Mouse (Mus musculus) cerebellum, adult 2 months (tissue): ENCODE data around the gene Nusap1. TPM values are rescaled to one million over a fixed set of nuclear protein-coding genes. Genes with fewer than 3 reads are reported as not detected.
"Not testable (repeated sequence)": the region's sequence is repeated elsewhere in the genome, so short reads cannot be mapped to it uniquely, and the experiment has no call there.

Experiments
- DNase-seq, 2 experiments: peaks; one replicate each; pipeline ENCODE4 v3.0.0; 2021
- H3K27ac ChIP-seq: fragments of 200-500 bp; 2 replicates; pipeline ENCODE4 v1.5.1; 2012; ENCODE audit warnings: low read length, control low read depth, inconsistent platforms; ENCODE audit not compliant: insufficient read depth
- H3K27me3 ChIP-seq: fragments of 200-500 bp; 2 replicates; pipeline ENCODE4 v1.6.1; 2012; ENCODE audit warnings: inconsistent platforms, mild to moderate bottlenecking, low read length, moderate library complexity; ENCODE audit not compliant: control insufficient read depth, insufficient read depth
- H3K4me1 ChIP-seq: fragments of 200-500 bp; 2 replicates; pipeline ENCODE4 v1.6.1; 2011; ENCODE audit warnings: low read length; ENCODE audit not compliant: control insufficient read depth, insufficient read depth
- H3K4me3 ChIP-seq: fragments of 200-500 bp; replicated peaks from 2 replicates; pipeline ENCODE3; 2011; ENCODE audit warnings: mild to moderate bottlenecking, low read depth, low read length, control low read depth; ENCODE audit not compliant: insufficient read depth
- CTCF ChIP-seq: fragments of 200-500 bp; IDR thresholded peaks from 2 replicates; pipeline ENCODE4 v1.5.1; 2011; ENCODE audit warnings: low read depth, mild to moderate bottlenecking, control low read depth, low read length, moderate library complexity, borderline replicate concordance; ENCODE audit not compliant: insufficient read depth
- POLR2A ChIP-seq: fragments of 200-500 bp; IDR thresholded peaks from 2 replicates; pipeline ENCODE4 v1.6.1; 2011; ENCODE audit warnings: low read length, control low read depth, borderline replicate concordance; ENCODE audit not compliant: insufficient read depth
- WGBS: fragments of 180-500 bp; shearing (Covaris S2); methylation state at CpG from one replicate; pipeline ENCODE4 v1.1.7; 2018; 5-methylcytosine and 5-hydroxymethylcytosine counted together
- polyA plus RNA-seq: library from polyadenylated mRNA; depleted of rRNA; stranded (reverse); fragments of >200 nt; gene quantifications from 2 replicates; pipeline ENCODE4 v1.2.3, GENCODE M21; 2012

The Nusap1 gene
- polyA plus RNA-seq, 1 experiment = 0.39 TPM

DNA sequence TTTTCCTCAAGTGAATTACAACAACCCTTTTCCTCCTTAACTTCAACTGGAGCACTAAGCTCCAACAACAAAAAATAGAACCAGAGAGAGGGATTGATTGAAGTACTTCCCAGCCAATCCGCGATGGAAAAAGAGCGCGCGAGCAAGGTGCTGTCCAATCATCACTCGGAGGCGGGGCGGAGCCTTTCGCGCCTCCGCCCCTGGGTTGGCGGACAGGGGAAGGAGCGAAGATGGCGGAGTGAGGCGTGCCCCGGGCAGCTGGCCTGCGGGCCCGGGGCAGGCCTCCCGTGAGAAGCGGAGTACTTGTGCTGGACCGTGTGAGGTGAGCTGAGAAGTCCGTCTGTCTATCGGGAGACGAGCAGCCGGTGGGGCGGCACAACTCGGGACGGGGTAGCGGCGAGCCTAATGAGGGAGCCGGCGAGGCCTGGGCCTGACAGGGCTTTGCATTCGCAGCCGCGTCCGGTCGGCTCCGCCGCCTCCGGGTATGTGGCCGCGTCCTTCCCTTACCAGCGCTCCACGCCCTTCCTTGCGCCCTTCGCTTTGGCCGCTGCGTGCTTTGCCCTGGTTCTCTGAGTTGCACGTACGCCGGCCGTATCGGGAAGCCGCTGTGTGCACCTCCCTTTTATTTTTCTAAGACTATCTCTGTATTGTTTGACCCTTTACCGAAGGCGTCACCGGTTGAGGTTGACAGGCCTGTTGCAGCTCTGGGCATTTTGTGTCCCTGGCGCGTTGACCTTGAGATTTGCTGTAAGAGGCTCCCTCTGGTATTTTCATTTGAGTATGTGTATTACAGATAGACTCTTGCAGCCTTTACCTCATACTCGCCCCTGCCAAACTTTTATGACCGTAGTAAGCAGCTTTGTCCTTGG, 23.8 kb upstream of the Nusap1 start:
- H3K27ac ChIP-seq = peak overlapping the region; percentile 96
- H3K27me3 ChIP-seq = no peaks in the 10 kb centered on the region
- DNase-seq = peak; percentile 98
- no peak for TF ChIP-seq CTCF
- TF ChIP-seq POLR2A = peak; percentile 84; the same call in 1 of the 2 replicates
- H3K4me1 ChIP-seq = peaks cover 16% of the 10 kb centered on the region
- under 1% methylated on average over 60 of the region's 61 CpGs for WGBS
- peak overlapping the region; percentile 94 for H3K4me3 ChIP-seq

DNA sequence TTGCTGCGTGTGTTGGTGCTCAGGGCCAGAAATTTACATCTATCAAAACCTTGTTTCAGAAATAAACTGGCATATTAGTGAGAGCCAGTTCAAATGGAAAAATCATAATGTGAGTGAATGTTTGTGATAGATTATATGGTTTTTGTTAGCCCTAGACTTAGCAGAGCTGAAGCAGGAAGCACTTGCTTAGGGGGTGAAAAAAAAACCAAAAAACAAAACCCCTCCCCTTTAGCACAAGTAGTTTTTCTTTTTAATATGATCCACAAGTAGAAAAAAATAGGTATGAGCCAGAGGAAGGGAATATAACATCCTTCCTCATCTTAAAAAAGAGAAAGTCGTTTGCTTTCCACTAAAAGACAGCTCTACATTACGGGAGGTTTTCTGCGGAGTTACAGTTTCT, 22.8 kb upstream of the Nusap1 start:
- Histone ChIP-seq H3K4me3 (peak overlapping the region; percentile 94), H3K27me3 (no peaks in the 10 kb centered on the region), H3K27ac (no peak overlapping the region), H3K4me1 (peaks cover 16% of the 10 kb centered on the region)
- no peak for DNase-seq
- TF ChIP-seq CTCF = no peak
- TF ChIP-seq POLR2A = no peak
- WGBS = 9% methylated on average over 4 of the region's 4 CpGs

DNA sequence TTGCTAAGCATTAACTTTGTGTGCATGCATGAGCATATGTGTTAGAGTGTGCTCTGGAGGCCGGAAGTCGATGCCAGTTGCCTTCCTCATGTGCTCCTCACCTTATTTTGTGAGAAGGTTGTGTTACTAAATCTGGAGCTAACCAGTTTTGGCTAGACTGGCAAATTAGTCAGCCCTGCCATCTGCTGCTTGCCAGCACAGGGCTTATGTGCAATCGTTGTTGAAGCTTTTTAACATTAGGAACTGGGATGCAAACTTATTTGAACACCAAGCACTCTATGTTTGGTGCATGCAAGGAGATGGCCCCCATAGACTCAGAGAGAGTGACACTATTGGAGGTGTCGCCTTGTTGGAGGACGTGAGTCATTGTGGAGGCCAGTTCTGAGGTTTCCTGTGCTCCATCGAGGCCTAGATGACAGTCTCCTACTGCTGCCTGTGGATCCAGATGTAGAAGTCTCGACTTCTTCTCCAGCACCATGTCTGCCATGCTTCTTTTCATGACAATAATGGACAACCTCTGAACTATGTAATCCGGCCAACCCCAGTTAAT, 21.2 kb upstream of the Nusap1 start:
- no peak for TF ChIP-seq POLR2A
- TF ChIP-seq CTCF = no peak
- peaks cover 20% of the 10 kb centered on the region for H3K4me1 ChIP-seq

DNA sequence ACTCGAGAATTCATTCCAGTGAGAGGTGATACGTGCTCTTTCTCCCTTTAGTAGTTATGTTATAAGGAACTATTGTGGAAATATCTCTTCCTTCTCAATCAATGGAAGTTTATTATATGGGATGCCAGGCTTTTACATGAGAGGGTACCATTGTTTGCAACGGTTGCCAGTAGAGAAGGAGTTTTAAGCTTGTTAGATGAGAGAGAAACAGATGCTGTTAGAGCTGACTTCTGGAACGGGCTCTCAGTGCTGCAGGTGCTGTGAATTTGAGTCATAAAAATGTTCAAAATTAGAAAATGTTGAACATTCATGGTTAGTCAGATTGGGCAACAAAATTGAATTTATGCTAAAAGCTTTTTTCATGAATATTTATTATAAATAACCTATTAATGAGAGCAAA, 17.1 kb upstream of the Nusap1 start:
- WGBS = 68% methylated on average over 4 of the region's 4 CpGs

More for the DNA sequence above, 21.2 kb upstream of the Nusap1 start:
- Histone ChIP-seq H3K4me3 (peak overlapping the region; percentile 45), H3K27ac (peak overlapping the region; percentile 23; the same call in 1 of the 2 replicates), H3K27me3 (no peaks in the 10 kb centered on the region)
- 37% methylated on average over 8 of the region's 8 CpGs for WGBS
- peak; percentile 55 to 75 for DNase-seq

DNA sequence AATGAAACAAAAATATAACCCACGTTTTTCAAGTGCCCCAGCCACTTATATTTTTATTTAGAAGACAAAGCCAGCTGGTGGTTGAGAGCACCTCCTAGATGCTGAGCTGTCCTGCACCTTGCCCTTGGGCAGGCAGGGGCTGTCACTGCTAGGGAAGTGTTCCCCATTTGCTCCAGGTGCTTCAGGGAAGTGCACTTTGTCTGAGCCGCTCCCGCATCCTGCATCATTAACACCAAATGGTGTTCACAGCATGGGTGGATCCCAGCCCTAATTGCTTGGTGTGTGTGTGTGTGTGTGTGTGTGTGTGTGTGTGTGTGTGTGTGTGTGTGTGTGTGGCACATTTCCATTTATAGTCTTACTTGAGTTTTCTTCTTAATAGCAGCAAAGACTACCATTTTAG, 16.5 kb upstream of the Nusap1 start:
- peak; percentile 41 to 43 for DNase-seq
- 20% methylated on average over 3 of the region's 3 CpGs for WGBS
- H3K4me1 ChIP-seq = peaks cover 15% of the 10 kb centered on the region
- H3K4me3 ChIP-seq = peak overlapping the region; percentile 8
- H3K27ac ChIP-seq, H3K27me3 ChIP-seq: not testable (repeated sequence)

More for the DNA sequence above, 17.1 kb upstream of the Nusap1 start:
- no peak overlapping the region for H3K4me3 ChIP-seq
- H3K4me1 ChIP-seq = peaks cover 15% of the 10 kb centered on the region
- TF ChIP-seq CTCF = no peak
- TF ChIP-seq POLR2A = no peak
- DNase-seq = no peak
- H3K27ac ChIP-seq = no peak overlapping the region
- no peaks in the 10 kb centered on the region for H3K27me3 ChIP-seq

DNA sequence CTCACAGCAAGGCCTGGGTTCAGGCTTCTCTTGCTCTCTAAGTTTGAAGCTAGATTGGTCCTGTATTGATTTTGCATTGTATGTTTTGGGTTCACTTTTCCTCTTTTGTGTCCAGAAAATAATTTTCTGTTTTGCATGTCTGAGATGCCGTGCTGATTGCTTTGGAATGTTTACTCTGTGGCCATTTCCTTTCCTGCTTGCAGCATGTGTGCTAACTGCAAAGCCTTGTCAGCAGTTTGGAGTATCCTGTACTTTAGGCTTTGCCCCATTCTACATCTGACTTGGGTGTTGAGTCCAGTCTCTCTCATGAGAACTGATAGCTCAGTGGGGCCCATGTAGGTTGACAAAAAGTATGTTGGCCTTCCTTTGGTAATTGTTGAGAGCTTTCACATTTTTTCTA, 15.6 kb upstream of the Nusap1 start:
- H3K27ac ChIP-seq = no peak overlapping the region
- H3K4me1 ChIP-seq = peaks cover 8% of the 10 kb centered on the region
- H3K4me3 ChIP-seq = no peak overlapping the region
- no peak for TF ChIP-seq CTCF
- no peak for TF ChIP-seq POLR2A
- no peak for DNase-seq
- no peaks in the 10 kb centered on the region for H3K27me3 ChIP-seq
- 43% methylated on average over 1 of the region's 1 CpGs for WGBS

DNA sequence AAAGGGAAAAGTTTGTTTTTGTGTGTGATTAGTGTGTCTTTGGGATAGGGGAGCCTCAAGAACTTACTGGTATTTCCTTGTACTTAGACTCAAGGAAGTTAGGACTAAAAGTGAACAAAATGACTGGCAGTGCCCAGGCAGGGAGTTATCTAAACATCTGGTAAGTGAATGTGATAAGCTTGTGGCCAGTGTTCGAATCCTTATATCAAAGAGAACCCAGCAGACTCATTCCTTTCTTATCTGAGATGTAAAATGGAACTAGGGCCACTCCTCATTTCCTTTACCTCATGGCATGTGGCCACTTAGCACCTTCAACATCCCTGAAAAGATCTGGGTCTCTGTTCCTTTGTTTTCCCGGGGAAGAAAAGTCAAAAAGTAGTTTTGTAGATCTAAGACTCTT, 14.2 kb upstream of the Nusap1 start:
- DNase-seq = no peak
- H3K27me3 ChIP-seq = no peaks in the 10 kb centered on the region
- H3K27ac ChIP-seq = no peak overlapping the region
- WGBS = 86% methylated on average over 2 of the region's 2 CpGs
- TF ChIP-seq POLR2A (no peak), CTCF (no peak)
- H3K4me3 ChIP-seq = no peak overlapping the region
- peaks cover 4% of the 10 kb centered on the region for H3K4me1 ChIP-seq

DNA sequence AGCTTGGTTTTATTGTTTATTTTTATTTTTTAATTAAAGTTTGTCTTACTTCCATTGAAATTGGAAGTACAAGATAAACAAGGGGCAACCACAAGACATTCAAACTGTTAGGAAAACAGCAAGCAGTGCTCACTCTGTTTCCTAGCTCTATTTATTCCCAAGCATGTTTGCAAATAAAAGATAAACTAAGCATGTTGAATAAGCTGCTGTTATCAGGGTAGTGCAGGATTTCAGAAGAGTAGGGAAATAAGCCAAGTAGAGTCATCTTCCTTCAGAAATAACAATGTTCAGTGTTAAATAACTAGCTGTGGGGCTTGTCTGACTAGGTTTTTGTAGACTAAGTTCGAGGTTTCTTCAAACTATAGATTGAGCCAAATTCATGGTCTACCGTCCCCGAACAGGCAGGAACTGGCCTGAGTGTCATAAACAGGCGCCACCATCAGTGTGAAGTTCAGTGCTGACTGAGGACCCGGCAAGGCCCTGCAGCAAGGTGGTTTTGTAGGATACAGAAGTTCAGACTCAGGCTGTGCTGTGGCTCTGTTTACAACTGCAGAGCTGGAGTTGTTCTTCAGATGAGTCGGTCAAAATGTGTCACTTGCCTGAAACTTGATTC, 12.6 kb upstream of the Nusap1 start:
- no peak for DNase-seq
- TF ChIP-seq POLR2A = no peak
- TF ChIP-seq CTCF = no peak
- H3K4me1 ChIP-seq = peaks cover 4% of the 10 kb centered on the region; the same call in 1 of the 2 replicates
- H3K4me3 ChIP-seq = no peak overlapping the region
- WGBS = 74% methylated on average over 6 of the region's 6 CpGs
- no peak overlapping the region for H3K27ac ChIP-seq
- H3K27me3 ChIP-seq = no peaks in the 10 kb centered on the region
